Mouse (Mus musculus): ENCODE measurements around the gene Cd200. TPM values are rescaled to one million over a fixed set of nuclear protein-coding genes. Genes with fewer than 3 reads are reported as not detected.
"Not testable (repeated sequence)": the region's sequence is repeated elsewhere in the genome, so short reads cannot be mapped to it uniquely, and the experiment has no call there.

Gene Cd200
- total RNA-seq, 2 experiments from 2014 or later, result 1.3 TPM; not detected in 1

- no peak for ATAC-seq (replicated peaks; ENCODE audit: poor library complexity)
Measured at GRCm38 (mm10) chr16:45378147-45378943, 30.5 kb downstream of the Cd200 start.

GRCm38 (mm10) chr16:45377332-45377731 is 31.5 kb downstream of the Cd200 start:
- no peak for ATAC-seq (replicated peaks; ENCODE audit: poor library complexity)

GRCm38 (mm10) chr16:45376812-45377211 is 32.0 kb downstream of the Cd200 start:
- ATAC-seq (replicated peaks; ENCODE audit: poor library complexity), result no peak

- no peak for ATAC-seq (replicated peaks; ENCODE audit: poor library complexity)
Measured at GRCm38 (mm10) chr16:45376294-45376693, 32.6 kb downstream of the Cd200 start.

- peak; percentile 85 for ATAC-seq (replicated peaks; ENCODE audit: poor library complexity)
Measured at GRCm38 (mm10) chr16:45375506-45376225, 33.2 kb downstream of the Cd200 start.

GRCm38 (mm10) chr16:45374074-45374473 is 34.8 kb downstream of the Cd200 start:
- ATAC-seq (replicated peaks; ENCODE audit: poor library complexity), result no peak

- no peak for ATAC-seq (replicated peaks; ENCODE audit: poor library complexity)
Measured at GRCm38 (mm10) chr16:45371076-45371475, 37.8 kb downstream of the Cd200 start.

- no peak for ATAC-seq (replicated peaks; ENCODE audit: poor library complexity)
Measured at GRCm38 (mm10) chr16:45369285-45369965, 39.4 kb downstream of the Cd200 start.

GRCm38 (mm10) chr16:45366111-45366510 is 42.7 kb downstream of the Cd200 start:
- ATAC-seq (replicated peaks; ENCODE audit: poor library complexity), result no peak

- ATAC-seq (replicated peaks; ENCODE audit: poor library complexity), result no peak
Measured at GRCm38 (mm10) chr16:45365353-45365752, 43.5 kb downstream of the Cd200 start.

- ATAC-seq (replicated peaks; ENCODE audit: poor library complexity), result no peak
Measured at GRCm38 (mm10) chr16:45364627-45365026, 44.2 kb downstream of the Cd200 start.

GRCm38 (mm10) chr16:45363480-45364045 is 45.3 kb downstream of the Cd200 start:
- no peak for ATAC-seq (replicated peaks; ENCODE audit: poor library complexity)

GRCm38 (mm10) chr16:45361450-45361849 is 47.4 kb downstream of the Cd200 start:
- no peak for ATAC-seq (replicated peaks; ENCODE audit: poor library complexity)

- ATAC-seq (replicated peaks; ENCODE audit: poor library complexity), result not testable (repeated sequence)
Measured at GRCm38 (mm10) chr16:45358441-45358840, 50.4 kb downstream of the Cd200 start.

- ATAC-seq (replicated peaks; ENCODE audit: poor library complexity), result no peak
Measured at GRCm38 (mm10) chr16:45357134-45357533, 51.7 kb downstream of the Cd200 start.

GRCm38 (mm10) chr16:45352875-45353274 is 56.0 kb downstream of the Cd200 start:
- ATAC-seq (replicated peaks; ENCODE audit: poor library complexity), result peak; percentile 70

- ATAC-seq (replicated peaks; ENCODE audit: poor library complexity), result no peak
Measured at GRCm38 (mm10) chr16:45350767-45351166, 58.1 kb downstream of the Cd200 start.

GRCm38 (mm10) chr16:45349523-45350298 is 59.1 kb downstream of the Cd200 start:
- peak; percentile 44; the same call in 1 of the 2 replicates for ATAC-seq (replicated peaks; ENCODE audit: poor library complexity)

GRCm38 (mm10) chr16:45348238-45348637 is 60.6 kb downstream of the Cd200 start:
- ATAC-seq (replicated peaks; ENCODE audit: poor library complexity), result not testable (repeated sequence)

GRCm38 (mm10) chr16:45346930-45347387 is 61.9 kb downstream of the Cd200 start:
- ATAC-seq (replicated peaks; ENCODE audit: poor library complexity), result no peak
